Mouse (Mus musculus): ENCODE data around the gene Tie1.
A peak's percentile ranks its signal among the peaks of the same experiment; 100 is the strongest.
"Not testable (repeated sequence)": the region's sequence is repeated elsewhere in the genome, so short reads cannot be mapped to it uniquely, and the experiment has no call there.

Gene Tie1

GRCm38 (mm10) chr4:118489717-118490132 lies at the start of gene Tie1:
Tie1 (minus strand) TSS chr4:118490061.
- no peak for ATAC-seq (ENCODE audit: low TSS enrichment)

GRCm38 (mm10) chr4:118537801-118538200 lies 47.9 kb upstream of the Tie1 start:
- ATAC-seq (ENCODE audit: low TSS enrichment): no peak

- no peak for ATAC-seq (ENCODE audit: low TSS enrichment)
These were observed 45.7 kb upstream of the Tie1 start for GRCm38 (mm10) chr4:118535610-118536009.

GRCm38 (mm10) chr4:118533605-118534004 lies 43.7 kb upstream of the Tie1 start:
- no peak for ATAC-seq (ENCODE audit: low TSS enrichment)

- no peak for ATAC-seq (ENCODE audit: low TSS enrichment)
These were observed 43.3 kb upstream of the Tie1 start for GRCm38 (mm10) chr4:118533156-118533555.

- no peak for ATAC-seq (ENCODE audit: low TSS enrichment)
These were observed 42.8 kb upstream of the Tie1 start for GRCm38 (mm10) chr4:118532663-118533062.

- no peak for ATAC-seq (ENCODE audit: low TSS enrichment)
These were observed 37.9 kb upstream of the Tie1 start for GRCm38 (mm10) chr4:118527720-118528119.

- ATAC-seq (ENCODE audit: low TSS enrichment): no peak
These were observed 37.4 kb upstream of the Tie1 start for GRCm38 (mm10) chr4:118527335-118527681.

GRCm38 (mm10) chr4:118526408-118527334 lies 36.8 kb upstream of the Tie1 start, which contains the start of gene 2610528J11Rik:
2610528J11Rik (plus strand) TSS chr4:118526999.
- no peak for ATAC-seq (ENCODE audit: low TSS enrichment)

- ATAC-seq (ENCODE audit: low TSS enrichment): no peak
These were observed 35.9 kb upstream of the Tie1 start for GRCm38 (mm10) chr4:118525779-118526178.

- no peak; the same call in 1 of the 2 replicates for ATAC-seq (ENCODE audit: low TSS enrichment)
These were observed 34.1 kb upstream of the Tie1 start for GRCm38 (mm10) chr4:118523976-118524375.

GRCm38 (mm10) chr4:118522248-118522647 lies 32.4 kb upstream of the Tie1 start:
- no peak for ATAC-seq (ENCODE audit: low TSS enrichment)

GRCm38 (mm10) chr4:118518208-118518607 lies 28.3 kb upstream of the Tie1 start:
- no peak for ATAC-seq (ENCODE audit: low TSS enrichment)

- no peak for ATAC-seq (ENCODE audit: low TSS enrichment)
These were observed 27.8 kb upstream of the Tie1 start for GRCm38 (mm10) chr4:118517497-118518146.

- no peak for ATAC-seq (ENCODE audit: low TSS enrichment)
These were observed 27.0 kb upstream of the Tie1 start for GRCm38 (mm10) chr4:118516699-118517496.

GRCm38 (mm10) chr4:118509050-118509449 lies 19.2 kb upstream of the Tie1 start:
- ATAC-seq (ENCODE audit: low TSS enrichment): no peak

- ATAC-seq (ENCODE audit: low TSS enrichment): not testable (repeated sequence)
These were observed 17.3 kb upstream of the Tie1 start for GRCm38 (mm10) chr4:118507171-118507570.

GRCm38 (mm10) chr4:118505551-118505950 lies 15.7 kb upstream of the Tie1 start:
- ATAC-seq (ENCODE audit: low TSS enrichment): no peak

- ATAC-seq (ENCODE audit: low TSS enrichment): no peak
These were observed 10.9 kb upstream of the Tie1 start for GRCm38 (mm10) chr4:118500792-118501191.

GRCm38 (mm10) chr4:118500171-118500724 lies 10.4 kb upstream of the Tie1 start:
- peak; percentile 55; the same call in 1 of the 2 replicates for ATAC-seq (ENCODE audit: low TSS enrichment)

GRCm38 (mm10) chr4:118490461-118490860 lies 600 bp upstream of the Tie1 start:
- no peak for ATAC-seq (ENCODE audit: low TSS enrichment)
